Mouse (Mus musculus) hindbrain, postnatal 0 days (tissue): Measurements from ENCODE around the gene Fam126a. TPM values are rescaled to one million over a fixed set of nuclear protein-coding genes. Genes with fewer than 3 reads are reported as not detected.

Source experiments
- ATAC-seq: fragments of 200-750 bp; cut with Nextera tagmentation; 2 replicates; pipeline ENCODE4 v1.8.0; 2017; ENCODE audit warnings: mild to moderate bottlenecking, moderate TSS enrichment, moderate library complexity
- DNase-seq: peaks from one replicate; pipeline ENCODE4 v3.0.0-alpha.2; 2015; ENCODE audit warnings: low spot score
- H3K27ac ChIP-seq: fragments of 300-500 bp; sonication (generic); 2 replicates; pipeline ENCODE4 v1.5.1; 2014; ENCODE audit warnings: mild to moderate bottlenecking
- H3K27me3 ChIP-seq: fragments of 300-500 bp; sonication (generic); 2 replicates; pipeline ENCODE4 v1.6.1; 2014; ENCODE audit warnings: low read length, mixed read lengths; ENCODE audit not compliant: insufficient read depth
- H3K36me3 ChIP-seq: fragments of 300-500 bp; sonication (generic); 2 replicates; pipeline ENCODE4 v1.6.1; 2014; ENCODE audit warnings: low read length, mixed read lengths; ENCODE audit not compliant: insufficient read depth
- H3K4me1 ChIP-seq: fragments of 300-500 bp; sonication (generic); 2 replicates; pipeline ENCODE4 v1.6.1; 2014; ENCODE audit warnings: antibody characterized with exemption, low read length, mixed read lengths; ENCODE audit not compliant: insufficient read depth
- H3K4me2 ChIP-seq: fragments of 300-500 bp; sonication (generic); 2 replicates; pipeline ENCODE4 v1.6.1; 2014; ENCODE audit warnings: low read depth, mild to moderate bottlenecking, low read length, moderate library complexity, mixed read lengths
- H3K4me3 ChIP-seq: fragments of 300-500 bp; sonication (generic); 2 replicates; pipeline ENCODE4 v1.5.1; 2014; ENCODE audit warnings: low read length
- H3K9ac ChIP-seq: fragments of 300-500 bp; sonication (generic); replicated peaks from 2 replicates; pipeline ENCODE4 v1.6.1; 2014; ENCODE audit warnings: mild to moderate bottlenecking, low read length, moderate library complexity, mixed read lengths
- H3K9me3 ChIP-seq: fragments of 300-500 bp; sonication (generic); 2 replicates; pipeline ENCODE4 v1.6.1; 2016; ENCODE audit warnings: low read length, mixed read lengths
- CTCF ChIP-seq: IDR thresholded peaks from 2 replicates; pipeline ENCODE4 v1.5.1; 2016; ENCODE audit warnings: antibody characterized with exemption, control low read depth, low read depth
- WGBS: fragments of 180-500 bp; shearing (Covaris S2); extraction: QIAGEN DNeasy Blood & Tissue Kit; methylation state at CpG from one replicate; pipeline ENCODE4 v1.1.7; 2014; 5-methylcytosine and 5-hydroxymethylcytosine counted together
- polyA plus RNA-seq: library from polyadenylated mRNA; unstranded; fragments of >200 nt; fragmentation: Nextera tagmentation; extraction: Ambion mirVana; gene quantifications from 2 replicates; pipeline ENCODE4 v1.2.1, GENCODE M21; 2015
- total RNA-seq: library from RNA; depleted of rRNA; stranded (reverse); fragments of >200 nt; gene quantifications from 2 replicates; pipeline ENCODE4 v1.2.3, GENCODE M21; 2014

The Fam126a gene
- total and polyA plus RNA-seq, 2 experiments from 2014 or later, result 17.7 to 26.6 TPM

DNA sequence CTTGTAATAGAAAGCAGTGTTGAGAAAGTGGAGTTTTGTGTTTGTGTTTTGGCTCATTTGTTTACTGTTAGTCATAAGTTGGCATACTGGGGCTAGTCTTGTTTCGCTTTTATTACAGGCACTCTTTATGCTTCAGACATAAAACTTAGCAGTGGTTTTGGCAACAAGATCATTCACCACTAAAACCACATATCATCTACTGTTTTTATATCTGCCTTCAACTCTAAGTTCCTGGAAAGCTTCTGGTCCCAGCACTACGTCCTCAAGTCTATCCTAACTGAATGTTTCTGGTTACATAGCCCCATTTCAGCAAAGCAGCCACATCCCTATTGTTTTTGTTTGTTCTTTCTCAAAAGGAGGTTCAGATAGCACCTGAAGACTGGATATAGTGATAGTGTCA is 87.0 kb downstream of the Fam126a start:
- H3K27ac ChIP-seq, result no peak overlapping the region
- H3K9me3 ChIP-seq, result peaks cover 5% of the 10 kb centered on the region; the same call in 1 of the 2 replicates
- H3K27me3 ChIP-seq, result no peaks in the 10 kb centered on the region
- DNase-seq, result no peak
- H3K36me3 ChIP-seq, result no peaks in the 10 kb centered on the region
- no peak overlapping the region for H3K4me3 ChIP-seq
- TF ChIP-seq CTCF, result no peak
- H3K4me2 ChIP-seq, result no peak overlapping the region
- H3K4me1 ChIP-seq, result no peaks in the 10 kb centered on the region
- no peak overlapping the region for H3K9ac ChIP-seq
- WGBS, result 89% methylated on average over 2 of the region's 2 CpGs
- ATAC-seq, result no peak

DNA sequence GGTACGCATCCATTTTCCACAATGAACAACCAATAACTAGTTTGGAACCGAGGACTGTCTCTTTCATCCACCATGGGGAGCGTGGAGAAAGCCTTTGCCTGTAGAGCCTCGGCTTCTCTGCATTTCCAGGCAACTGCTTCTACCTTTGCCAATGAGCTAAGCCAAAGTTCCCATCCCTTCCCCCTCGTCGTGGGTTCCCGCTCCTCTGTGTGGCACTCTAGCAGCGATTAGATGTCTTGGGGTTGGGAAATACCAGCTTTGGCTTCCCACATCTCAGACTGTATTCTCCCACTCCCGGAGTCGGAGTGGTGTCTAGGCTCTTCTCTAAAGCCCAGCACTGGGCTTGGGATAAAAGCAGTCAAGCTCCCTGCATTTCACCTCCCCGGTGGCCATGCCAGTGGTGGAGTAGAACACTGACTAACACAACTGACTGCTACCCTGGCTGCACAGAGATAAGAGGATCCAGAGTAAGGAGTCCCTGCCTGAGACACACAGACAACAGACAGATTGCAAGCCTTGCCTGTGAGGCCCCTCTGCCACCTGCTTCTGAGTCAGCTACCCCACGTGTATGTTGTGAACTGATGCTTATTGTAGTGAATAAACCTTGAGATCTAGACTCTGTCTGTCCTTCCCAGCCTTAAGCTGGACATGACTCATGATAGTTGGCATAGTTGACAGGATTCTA is 106.9 kb downstream of the Fam126a start:
- no peak overlapping the region for H3K27ac ChIP-seq
- no peaks in the 10 kb centered on the region for H3K36me3 ChIP-seq
- TF ChIP-seq CTCF, result no peak
- no peak overlapping the region for H3K9ac ChIP-seq
- no peak overlapping the region for H3K4me2 ChIP-seq
- no peak overlapping the region for H3K4me3 ChIP-seq
- H3K9me3 ChIP-seq, result no peaks in the 10 kb centered on the region
- H3K4me1 ChIP-seq, result no peaks in the 10 kb centered on the region
- DNase-seq (no peak), ATAC-seq (no peak)
- 84% methylated on average over 12 of the region's 12 CpGs for WGBS
- H3K27me3 ChIP-seq, result no peaks in the 10 kb centered on the region

DNA sequence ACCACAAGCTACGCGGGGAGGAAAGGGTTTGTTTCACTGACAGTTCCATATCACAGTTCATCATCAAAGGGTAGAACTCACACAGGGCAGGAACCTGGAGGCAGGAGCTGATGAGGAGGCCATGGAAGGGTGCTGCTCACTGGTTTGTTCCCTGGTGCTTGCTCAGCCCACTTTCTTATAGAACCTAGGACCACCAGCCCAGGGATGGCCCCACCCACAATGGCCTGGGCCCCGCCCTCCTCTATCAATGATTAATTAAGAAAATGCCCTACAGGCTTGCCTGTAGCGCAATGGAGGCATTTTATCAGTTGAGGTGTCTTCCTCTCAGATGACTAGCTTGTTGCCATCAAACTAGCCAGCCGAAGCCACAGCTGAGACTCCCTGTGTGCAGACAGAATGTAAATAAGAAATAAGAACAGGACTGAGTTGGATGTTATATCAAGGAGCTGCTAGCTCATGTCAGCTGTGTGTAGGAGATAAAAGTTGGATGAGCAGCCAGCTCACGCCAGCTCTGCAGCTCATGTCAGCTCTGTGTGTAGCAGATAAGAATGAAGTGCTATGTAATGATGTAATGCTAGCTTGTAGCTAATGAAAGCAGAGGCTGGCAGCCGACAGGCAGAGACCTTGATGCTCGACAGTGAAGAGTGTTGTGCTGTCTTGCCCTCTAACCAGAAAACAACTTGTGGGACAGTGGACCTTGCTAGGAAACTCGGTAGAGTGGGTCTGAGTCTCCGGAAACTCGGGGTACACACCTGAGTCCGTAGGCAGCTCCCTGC is 107.8 kb downstream of the Fam126a start:
- no peaks in the 10 kb centered on the region for H3K4me1 ChIP-seq
- H3K27ac ChIP-seq, result no peak overlapping the region
- no peaks in the 10 kb centered on the region for H3K9me3 ChIP-seq
- ATAC-seq (peak; percentile 35; the same call in 1 of the 2 replicates), DNase-seq (no peak)
- no peaks in the 10 kb centered on the region for H3K36me3 ChIP-seq
- 79% methylated on average over 12 of the region's 12 CpGs for WGBS
- no peak overlapping the region for H3K4me3 ChIP-seq
- TF ChIP-seq CTCF, result no peak
- no peak overlapping the region for H3K4me2 ChIP-seq
- no peak overlapping the region for H3K9ac ChIP-seq
- no peaks in the 10 kb centered on the region for H3K27me3 ChIP-seq

DNA sequence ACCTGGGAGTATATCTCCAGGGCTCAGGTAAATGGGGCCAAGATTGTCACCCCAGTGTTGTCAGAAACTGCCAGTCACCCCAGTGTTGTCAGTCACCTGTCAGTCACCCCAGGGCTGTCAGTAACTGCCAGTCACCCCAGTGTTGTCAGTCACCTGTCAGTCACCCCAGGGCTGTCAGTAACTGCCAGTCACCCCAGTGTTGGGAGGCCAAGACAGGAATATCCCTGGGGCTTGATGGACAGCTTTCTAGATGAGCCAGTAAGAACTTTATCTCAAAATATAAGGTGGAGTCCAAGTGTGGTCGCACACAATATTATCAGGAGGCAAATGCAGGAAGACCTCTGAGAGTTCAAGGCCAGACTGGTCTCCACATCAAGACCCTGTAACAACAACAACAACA is 109.2 kb downstream of the Fam126a start:
- ATAC-seq (no peak), DNase-seq (no peak)
- H3K9me3 ChIP-seq, result no peaks in the 10 kb centered on the region
- no peak for TF ChIP-seq CTCF
- H3K9ac ChIP-seq, result no peak overlapping the region
- no peaks in the 10 kb centered on the region for H3K36me3 ChIP-seq
- no peak overlapping the region for H3K27ac ChIP-seq
- H3K4me2 ChIP-seq, result no peak overlapping the region
- H3K4me1 ChIP-seq, result no peaks in the 10 kb centered on the region
- 91% methylated on average over 1 of the region's 1 CpGs for WGBS
- no peaks in the 10 kb centered on the region for H3K27me3 ChIP-seq
- no peak overlapping the region for H3K4me3 ChIP-seq

DNA sequence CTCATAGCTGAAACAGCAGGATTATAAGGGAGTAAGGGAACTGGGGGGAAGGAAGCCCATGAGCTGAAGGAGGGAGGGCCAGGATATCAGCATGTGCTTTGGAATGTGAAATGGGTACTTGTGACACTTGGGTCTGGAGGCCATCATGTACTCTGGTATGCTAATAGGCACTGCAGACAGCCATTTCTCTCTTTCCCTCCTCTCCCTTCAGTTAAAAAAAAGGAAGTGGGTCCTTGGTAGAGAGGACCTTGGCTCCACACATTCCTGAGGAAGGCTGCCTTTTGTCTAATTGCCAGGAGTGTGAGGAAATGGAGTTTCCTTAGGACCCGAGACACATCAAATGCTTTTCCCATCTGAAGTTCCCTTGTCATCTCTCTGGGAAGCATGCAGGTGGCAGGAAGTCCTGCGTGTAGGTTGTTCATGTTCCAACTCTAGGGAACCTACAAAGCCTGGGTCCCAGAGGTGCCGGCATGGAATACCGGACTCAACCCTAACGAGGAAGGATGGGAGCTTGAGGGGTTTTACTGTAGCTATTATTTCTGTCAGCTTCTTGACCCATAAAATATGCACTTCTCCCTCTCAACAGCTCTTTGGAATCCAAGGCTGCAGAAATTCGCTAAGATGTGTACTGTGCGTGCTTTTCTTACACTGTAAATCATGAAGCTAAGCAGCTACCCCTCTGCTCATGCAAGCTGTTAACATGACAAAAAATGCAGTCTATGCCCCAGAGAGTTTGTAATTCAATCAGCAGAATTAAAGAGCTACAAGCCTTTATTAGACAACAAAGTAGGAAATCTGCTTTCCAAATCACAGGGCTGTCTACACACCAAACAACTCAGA is 110.4 kb downstream of the Fam126a start:
- no peaks in the 10 kb centered on the region for H3K9me3 ChIP-seq
- no peak overlapping the region for H3K9ac ChIP-seq
- H3K4me1 ChIP-seq, result no peaks in the 10 kb centered on the region
- H3K4me2 ChIP-seq, result no peak overlapping the region
- no peaks in the 10 kb centered on the region for H3K36me3 ChIP-seq
- no peak overlapping the region for H3K27ac ChIP-seq
- ATAC-seq (no peak), DNase-seq (peak; percentile 20)
- no peak for TF ChIP-seq CTCF
- H3K4me3 ChIP-seq, result no peak overlapping the region
- no peaks in the 10 kb centered on the region for H3K27me3 ChIP-seq
- WGBS, result 61% methylated on average over 7 of the region's 7 CpGs

DNA sequence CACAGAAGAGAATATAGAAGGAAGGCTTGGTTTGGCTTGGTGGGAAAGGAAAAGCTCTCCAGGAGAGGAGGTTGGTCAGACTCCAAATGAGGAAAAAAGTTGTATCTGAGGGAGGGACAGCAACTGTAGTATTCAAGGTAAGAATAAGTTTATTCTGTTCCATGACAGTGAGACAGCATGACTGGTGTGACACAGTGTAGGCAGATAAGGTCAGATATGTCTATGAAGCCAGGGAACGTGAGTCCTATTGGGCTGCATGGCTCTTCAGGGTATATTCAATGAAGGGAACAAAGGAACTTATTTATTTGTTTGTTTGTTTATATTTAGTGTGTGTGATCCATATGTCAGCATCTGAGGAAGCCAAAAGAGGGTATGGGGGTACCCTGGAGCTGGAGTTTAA is 113.2 kb downstream of the Fam126a start:
- Histone ChIP-seq H3K4me2 (no peak overlapping the region), H3K27ac (no peak overlapping the region), H3K27me3 (no peaks in the 10 kb centered on the region), H3K36me3 (no peaks in the 10 kb centered on the region), H3K4me3 (no peak overlapping the region), H3K9me3 (no peaks in the 10 kb centered on the region), H3K4me1 (no peaks in the 10 kb centered on the region), H3K9ac (no peak overlapping the region)
- ATAC-seq, result no peak
- WGBS, result 97% methylated on average over 1 of the region's 1 CpGs
- TF ChIP-seq CTCF, result no peak
- no peak for DNase-seq
